Mouse (Mus musculus) heart, embryonic 14.5 days (tissue): ENCODE data around the gene Plxnd1. TPM values are rescaled to one million over a fixed set of nuclear protein-coding genes. Genes with fewer than 3 reads are reported as not detected.

Experiments used
- ATAC-seq: fragments of 200-750 bp; cut with Nextera tagmentation; 2 replicates; pipeline ENCODE4 v1.8.0; 2017; ENCODE audit warnings: low read depth, moderate TSS enrichment; ENCODE audit not compliant: insufficient number of reproducible peaks, insufficient read depth, low FRiP score
- H3K27ac ChIP-seq, 2 experiments: fragments of 200-500 bp in 1 of 2; fragments of 300-500 bp in 1 of 2; sonication (generic) in 1 of 2; replicated peaks in 1 of 2; 2 replicates each; pipeline ENCODE4 v1.5.1; 2012 to 2014; ENCODE audit warnings: low read depth in 2 of 2, low read length in 2 of 2, control low read depth in 1 of 2, mild to moderate bottlenecking in 1 of 2, mixed read lengths in 1 of 2; ENCODE audit not compliant: control insufficient read depth in 1 of 2, insufficient read depth in 1 of 2
- H3K27me3 ChIP-seq: fragments of 300-500 bp; sonication (generic); 2 replicates; pipeline ENCODE4 v1.6.1; 2014; ENCODE audit warnings: mild to moderate bottlenecking, low read length, control low read depth; ENCODE audit not compliant: control insufficient read depth, insufficient read depth
- H3K36me3 ChIP-seq: fragments of 300-500 bp; sonication (generic); 2 replicates; pipeline ENCODE4 v1.6.1; 2014; ENCODE audit warnings: mild to moderate bottlenecking, control low read depth, low read length, mixed read lengths; ENCODE audit not compliant: control insufficient read depth, insufficient read depth
- H3K4me1 ChIP-seq, 2 experiments: fragments of 200-500 bp in 1 of 2; fragments of 300-500 bp in 1 of 2; sonication (generic) in 1 of 2; 2 replicates each; pipeline ENCODE4 v1.6.1; 2012 to 2014; ENCODE audit warnings: low read length in 2 of 2, control low read depth in 1 of 2, mixed read lengths in 1 of 2; ENCODE audit not compliant: control insufficient read depth in 2 of 2, insufficient read depth in 2 of 2
- H3K4me2 ChIP-seq: fragments of 300-500 bp; sonication (generic); 2 replicates; pipeline ENCODE4 v1.6.1; 2014; ENCODE audit warnings: mild to moderate bottlenecking, low read length
- H3K4me3 ChIP-seq, 2 experiments: fragments of 200-500 bp in 1 of 2; fragments of 300-500 bp in 1 of 2; sonication (generic) in 1 of 2; 2 replicates each; pipeline ENCODE4 v1.5.1; 2012 to 2014; ENCODE audit warnings: low read length in 2 of 2, mild to moderate bottlenecking in 2 of 2, control low read depth in 1 of 2, low read depth in 1 of 2, moderate library complexity in 1 of 2; ENCODE audit not compliant: control insufficient read depth in 1 of 2, insufficient read depth in 1 of 2
- H3K9ac ChIP-seq: fragments of 300-500 bp; sonication (generic); 2 replicates; pipeline ENCODE4 v1.6.1; 2014; ENCODE audit warnings: mild to moderate bottlenecking, low read length
- H3K9me3 ChIP-seq: fragments of 300-500 bp; sonication (generic); 2 replicates; pipeline ENCODE4 v1.6.1; 2016; ENCODE audit warnings: low read length, control low read depth; ENCODE audit not compliant: control insufficient read depth
- WGBS: fragments of 180-500 bp; shearing (Covaris S2); extraction: QIAGEN DNeasy Blood & Tissue Kit; methylation state at CpG from one replicate; pipeline ENCODE4 v1.1.7; 2014; 5-methylcytosine and 5-hydroxymethylcytosine counted together
- polyA plus RNA-seq: library from polyadenylated mRNA; unstranded; fragments of >200 nt; fragmentation: Nextera tagmentation; extraction: Ambion mirVana; gene quantifications from 2 replicates; pipeline ENCODE4 v1.2.1, GENCODE M21; 2014

Plxnd1 gene
- polyA plus RNA-seq, 1 experiment from 2014 or later, result 58.8 TPM

- H3K36me3 ChIP-seq, result peaks cover 72% of the 10 kb centered on the region
- H3K9me3 ChIP-seq, result no peaks in the 10 kb centered on the region
- no peak overlapping the region for H3K4me2 ChIP-seq
- ATAC-seq, result no peak
- no peak overlapping the region for H3K9ac ChIP-seq
- no peak overlapping the region for H3K4me3 ChIP-seq
- peaks cover 14 to 22% of the 10 kb centered on the region in 2 experiments for H3K4me1 ChIP-seq
- H3K27me3 ChIP-seq, result no peaks in the 10 kb centered on the region
- no peak overlapping the region for H3K27ac ChIP-seq
- 47% methylated on average over 23 of the region's 23 CpGs for WGBS
Observed at GRCm38 (mm10) chr6:115962439-115963085, 32.2 kb downstream of the Plxnd1 start.

GRCm38 (mm10) chr6:115961743-115962142 is 33.1 kb downstream of the Plxnd1 start:
- 77% methylated on average over 3 of the region's 3 CpGs for WGBS
- H3K27ac ChIP-seq, result no peak overlapping the region
- H3K9me3 ChIP-seq, result no peaks in the 10 kb centered on the region
- no peak for ATAC-seq
- H3K4me3 ChIP-seq, result no peak overlapping the region
- peaks cover 67% of the 10 kb centered on the region for H3K36me3 ChIP-seq
- H3K4me1 ChIP-seq, result peaks cover 22 to 30% of the 10 kb centered on the region in 2 experiments
- H3K27me3 ChIP-seq, result no peaks in the 10 kb centered on the region
- no peak overlapping the region for H3K4me2 ChIP-seq
- 0 out of 2 replicates have a peak overlapping the region, but pooled peaks have one; percentile 11 for H3K9ac ChIP-seq

DNA sequence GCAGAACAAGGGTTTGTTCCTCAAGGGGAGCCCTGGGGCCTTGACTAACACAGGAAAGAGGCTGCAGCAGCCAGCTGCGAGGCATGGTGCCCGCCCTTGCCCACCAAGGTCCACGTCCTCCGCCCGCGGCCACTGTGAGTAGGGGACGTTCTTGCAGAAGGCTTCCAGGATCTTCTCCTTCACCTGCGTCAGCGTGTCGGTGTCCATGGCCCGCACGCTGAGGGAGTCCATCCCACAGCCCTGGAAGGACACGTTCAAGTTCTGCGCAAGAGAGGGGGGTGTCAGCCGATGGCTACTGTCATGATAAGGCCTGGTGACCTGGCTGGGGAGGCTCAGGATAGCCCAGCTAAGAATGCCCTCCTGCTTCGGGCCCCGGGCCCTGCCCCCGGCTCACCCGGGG is 34.5 kb downstream of the Plxnd1 start:
- no peak overlapping the region for H3K4me3 ChIP-seq
- H3K4me2 ChIP-seq, result no peak overlapping the region
- peaks cover 55% of the 10 kb centered on the region for H3K36me3 ChIP-seq
- 87% methylated on average over 19 of the region's 19 CpGs for WGBS
- no peak overlapping the region for H3K9ac ChIP-seq
- no peak overlapping the region for H3K27ac ChIP-seq
- ATAC-seq, result no peak
- H3K9me3 ChIP-seq, result no peaks in the 10 kb centered on the region
- peaks cover 25 to 36% of the 10 kb centered on the region in 2 experiments for H3K4me1 ChIP-seq
- no peaks in the 10 kb centered on the region for H3K27me3 ChIP-seq

- Histone ChIP-seq H3K27ac (peak overlapping the region in 1 of 2 experiments; percentile 17; a peak in 1 of 4 replicates), H3K36me3 (peaks cover 58% of the 10 kb centered on the region), H3K4me3 (no peak overlapping the region), H3K9ac (no peak overlapping the region), H3K9me3 (no peaks in the 10 kb centered on the region), H3K4me2 (no peak overlapping the region), H3K27me3 (no peaks in the 10 kb centered on the region), H3K4me1 (peaks cover 28 to 42% of the 10 kb centered on the region in 2 experiments)
- ATAC-seq, result peak; percentile 17; the same call in 1 of the 2 replicates
- whole genome bisulfite sequencing, result 63% methylated on average over 7 of the region's 7 CpGs
Observed at GRCm38 (mm10) chr6:115959151-115959691, 35.6 kb downstream of the Plxnd1 start.

- Histone ChIP-seq H3K9ac (no peak overlapping the region), H3K4me1 (peaks cover 32 to 45% of the 10 kb centered on the region in 2 experiments), H3K4me3 (no peak overlapping the region), H3K9me3 (no peaks in the 10 kb centered on the region), H3K36me3 (peaks cover 51% of the 10 kb centered on the region), H3K4me2 (no peak overlapping the region), H3K27me3 (no peaks in the 10 kb centered on the region), H3K27ac (0 out of 4 replicates have a peak overlapping the region, but pooled peaks of 1 of the 2 experiments have one; percentile 17)
- ATAC-seq, result no peak
- 87% methylated on average over 9 of the region's 9 CpGs for WGBS
Observed at GRCm38 (mm10) chr6:115958445-115958844, 36.4 kb downstream of the Plxnd1 start.

DNA sequence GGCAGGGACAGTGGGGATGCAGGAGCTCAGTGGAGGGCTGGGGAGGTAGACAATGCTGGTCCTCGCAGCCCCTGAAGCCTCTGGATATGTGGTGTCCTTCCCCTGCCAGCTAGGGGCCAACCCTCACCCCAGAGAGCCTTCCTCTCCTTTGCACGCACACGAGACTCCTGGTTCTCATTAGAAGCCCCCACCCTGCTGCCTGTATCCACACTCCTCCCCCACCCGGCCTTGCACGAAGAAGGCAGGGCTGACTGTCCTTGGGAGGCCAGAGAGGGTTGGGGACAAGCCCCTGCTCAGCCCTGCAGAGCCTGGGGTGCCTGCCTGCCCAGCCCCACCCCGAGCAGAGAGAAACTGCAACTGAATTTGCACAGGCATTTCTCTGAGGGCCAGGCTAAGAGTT is 37.1 kb downstream of the Plxnd1 start:
- WGBS, result 52% methylated on average over 6 of the region's 6 CpGs
- H3K4me2 ChIP-seq, result no peak overlapping the region
- H3K9ac ChIP-seq, result 0 out of 2 replicates have a peak overlapping the region, but pooled peaks have one; percentile 8
- peak overlapping the region in 1 of 2 experiments; percentile 39; a peak in 1 of 4 replicates for H3K27ac ChIP-seq
- no peak overlapping the region for H3K4me3 ChIP-seq
- H3K27me3 ChIP-seq, result no peaks in the 10 kb centered on the region
- no peaks in the 10 kb centered on the region for H3K9me3 ChIP-seq
- H3K4me1 ChIP-seq, result peaks cover 32 to 43% of the 10 kb centered on the region in 2 experiments
- peaks cover 45% of the 10 kb centered on the region for H3K36me3 ChIP-seq
- no peak for ATAC-seq

DNA sequence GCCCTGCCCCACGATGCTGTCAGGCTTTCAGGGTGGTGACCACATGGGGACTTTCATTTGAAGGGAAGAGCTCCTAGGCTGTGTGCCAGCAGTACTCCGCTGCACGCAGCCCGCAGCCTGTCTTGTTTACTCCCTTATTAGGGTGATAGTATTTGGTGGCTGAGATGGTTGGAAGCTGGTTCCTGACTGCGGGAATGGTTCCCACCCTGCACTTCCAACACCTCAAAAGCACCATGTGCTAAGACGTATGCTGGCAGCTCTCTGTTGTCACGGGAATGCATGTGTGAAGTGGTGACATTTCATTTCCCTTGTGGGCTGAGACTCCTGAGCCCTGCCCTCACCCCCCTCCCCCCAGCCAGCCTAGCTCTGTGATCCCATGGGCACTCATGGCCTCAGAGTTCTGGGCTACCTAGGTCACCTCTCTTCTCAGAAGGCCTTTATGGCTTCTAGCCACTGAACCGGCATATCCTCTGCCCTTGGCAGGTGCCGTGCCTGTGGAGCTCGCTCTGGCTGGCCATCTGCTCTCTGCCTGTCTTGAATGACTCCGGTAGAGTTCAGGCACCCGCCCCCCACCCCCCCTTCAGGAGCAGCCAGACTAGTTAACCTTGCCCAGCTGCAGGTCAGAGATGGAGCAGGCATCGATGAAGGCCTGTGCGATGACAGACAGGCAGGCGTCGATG is 37.7 kb downstream of the Plxnd1 start:
- Histone ChIP-seq H3K9me3 (no peaks in the 10 kb centered on the region), H3K27ac (peak overlapping the region; percentile 39 to 50; a peak in 3 of 4 replicates), H3K9ac (no peak overlapping the region), H3K4me3 (no peak overlapping the region), H3K4me1 (peaks cover 32 to 41% of the 10 kb centered on the region in 2 experiments), H3K4me2 (no peak overlapping the region), H3K36me3 (peaks cover 39% of the 10 kb centered on the region), H3K27me3 (no peaks in the 10 kb centered on the region)
- peak; percentile 35; the same call in 1 of the 2 replicates for ATAC-seq
- WGBS, result 20% methylated on average over 16 of the region's 16 CpGs
